Mouse (Mus musculus): ENCODE measurements around the gene Rad51b. TPM values are rescaled to one million over a fixed set of nuclear protein-coding genes. Genes with fewer than 3 reads are reported as not detected.

Rad51b gene
- polyA plus RNA-seq, 1 experiment from 2014 or later: 2.7 TPM

GRCm38 (mm10) chr12:79530275-79530902 is 233.3 kb downstream of the Rad51b start:
- Histone ChIP-seq H3K27ac (ENCODE audit: low read depth, low read length) (no peak overlapping the region), H3K4me3 (ENCODE audit: low read length) (no peak overlapping the region), H3K36me3 (ENCODE audit: control insufficient read depth, insufficient read depth, low read length) (no peaks in the 10 kb centered on the region), H3K4me1 (ENCODE audit: control insufficient read depth, insufficient read depth, low read depth, low read length) (no peaks in the 10 kb centered on the region), H3K27me3 (replicated peaks; ENCODE audit: control insufficient read depth, insufficient read depth, low read length) (no peaks in the 10 kb centered on the region), H3K4me2 (ENCODE audit: low read length) (no peak overlapping the region), H3K9ac (ENCODE audit: low read depth, low read length) (no peak overlapping the region), H3K9me3 (ENCODE audit: control insufficient read depth, low read length) (no peaks in the 10 kb centered on the region)
- 43% methylated on average over 10 of the region's 10 CpGs for WGBS
- no peak for ATAC-seq

- Histone ChIP-seq H3K27ac (ENCODE audit: low read depth, low read length) (no peak overlapping the region), H3K4me2 (ENCODE audit: low read length) (no peak overlapping the region), H3K27me3 (replicated peaks; ENCODE audit: control insufficient read depth, insufficient read depth, low read length) (no peaks in the 10 kb centered on the region), H3K36me3 (ENCODE audit: control insufficient read depth, insufficient read depth, low read length) (no peaks in the 10 kb centered on the region), H3K4me3 (ENCODE audit: low read length) (no peak overlapping the region), H3K9ac (ENCODE audit: low read depth, low read length) (no peak overlapping the region), H3K9me3 (ENCODE audit: control insufficient read depth, low read length) (no peaks in the 10 kb centered on the region), H3K4me1 (ENCODE audit: control insufficient read depth, insufficient read depth, low read depth, low read length) (no peaks in the 10 kb centered on the region)
- ATAC-seq: no peak
- WGBS: 76% methylated on average over 5 of the region's 5 CpGs
Observed at GRCm38 (mm10) chr12:79531809-79532798, 235.0 kb downstream of the Rad51b start.

- no peak for ATAC-seq
- Histone ChIP-seq H3K9me3 (ENCODE audit: control insufficient read depth, low read length) (no peaks in the 10 kb centered on the region), H3K27ac (ENCODE audit: low read depth, low read length) (no peak overlapping the region), H3K9ac (ENCODE audit: low read depth, low read length) (no peak overlapping the region), H3K4me2 (ENCODE audit: low read length) (no peak overlapping the region), H3K27me3 (replicated peaks; ENCODE audit: control insufficient read depth, insufficient read depth, low read length) (no peaks in the 10 kb centered on the region), H3K4me1 (ENCODE audit: control insufficient read depth, insufficient read depth, low read depth, low read length) (no peaks in the 10 kb centered on the region), H3K36me3 (ENCODE audit: control insufficient read depth, insufficient read depth, low read length) (no peaks in the 10 kb centered on the region), H3K4me3 (ENCODE audit: low read length) (no peak overlapping the region)
- WGBS: 70% methylated on average over 1 of the region's 1 CpGs
Observed at GRCm38 (mm10) chr12:79534778-79535177, 237.7 kb downstream of the Rad51b start.

GRCm38 (mm10) chr12:79535532-79536437 is 238.7 kb downstream of the Rad51b start:
- Histone ChIP-seq H3K4me3 (ENCODE audit: low read length) (no peak overlapping the region), H3K27me3 (replicated peaks; ENCODE audit: control insufficient read depth, insufficient read depth, low read length) (no peaks in the 10 kb centered on the region), H3K27ac (ENCODE audit: low read depth, low read length) (no peak overlapping the region), H3K9me3 (ENCODE audit: control insufficient read depth, low read length) (no peaks in the 10 kb centered on the region), H3K4me2 (ENCODE audit: low read length) (no peak overlapping the region), H3K9ac (ENCODE audit: low read depth, low read length) (no peak overlapping the region), H3K4me1 (ENCODE audit: control insufficient read depth, insufficient read depth, low read depth, low read length) (no peaks in the 10 kb centered on the region), H3K36me3 (ENCODE audit: control insufficient read depth, insufficient read depth, low read length) (no peaks in the 10 kb centered on the region)
- ATAC-seq: no peak
- WGBS: 42% methylated on average over 9 of the region's 9 CpGs

- Histone ChIP-seq H3K4me2 (ENCODE audit: low read length) (no peak overlapping the region), H3K4me1 (ENCODE audit: control insufficient read depth, insufficient read depth, low read depth, low read length) (no peaks in the 10 kb centered on the region), H3K4me3 (ENCODE audit: low read length) (no peak overlapping the region), H3K27me3 (replicated peaks; ENCODE audit: control insufficient read depth, insufficient read depth, low read length) (no peaks in the 10 kb centered on the region), H3K9ac (ENCODE audit: low read depth, low read length) (no peak overlapping the region), H3K36me3 (ENCODE audit: control insufficient read depth, insufficient read depth, low read length) (no peaks in the 10 kb centered on the region), H3K27ac (ENCODE audit: low read depth, low read length) (no peak overlapping the region), H3K9me3 (ENCODE audit: control insufficient read depth, low read length) (no peaks in the 10 kb centered on the region)
- no peak for ATAC-seq
- WGBS: 71% methylated on average over 5 of the region's 5 CpGs
Observed at GRCm38 (mm10) chr12:79540176-79540575, 243.1 kb downstream of the Rad51b start.

GRCm38 (mm10) chr12:79541581-79541980 is 244.5 kb downstream of the Rad51b start:
- Histone ChIP-seq H3K36me3 (ENCODE audit: control insufficient read depth, insufficient read depth, low read length) (no peaks in the 10 kb centered on the region), H3K27ac (ENCODE audit: low read depth, low read length) (no peak overlapping the region), H3K9ac (ENCODE audit: low read depth, low read length) (no peak overlapping the region), H3K4me2 (ENCODE audit: low read length) (no peak overlapping the region), H3K4me3 (ENCODE audit: low read length) (no peak overlapping the region), H3K27me3 (replicated peaks; ENCODE audit: control insufficient read depth, insufficient read depth, low read length) (no peaks in the 10 kb centered on the region), H3K4me1 (ENCODE audit: control insufficient read depth, insufficient read depth, low read depth, low read length) (no peaks in the 10 kb centered on the region), H3K9me3 (ENCODE audit: control insufficient read depth, low read length) (no peaks in the 10 kb centered on the region)
- ATAC-seq: no peak
- WGBS: 87% methylated on average over 6 of the region's 6 CpGs

GRCm38 (mm10) chr12:79545063-79545462 is 248.0 kb downstream of the Rad51b start:
- no peaks in the 10 kb centered on the region for H3K27me3 ChIP-seq (replicated peaks; ENCODE audit: control insufficient read depth, insufficient read depth, low read length)
- H3K36me3 ChIP-seq (ENCODE audit: control insufficient read depth, insufficient read depth, low read length): no peaks in the 10 kb centered on the region
- no peak overlapping the region for H3K4me2 ChIP-seq (ENCODE audit: low read length)
- no peak overlapping the region for H3K4me3 ChIP-seq (ENCODE audit: low read length)
- no peak overlapping the region for H3K9ac ChIP-seq (ENCODE audit: low read depth, low read length)
- H3K27ac ChIP-seq (ENCODE audit: low read depth, low read length): no peak overlapping the region
- H3K9me3 ChIP-seq (ENCODE audit: control insufficient read depth, low read length): no peaks in the 10 kb centered on the region
- ATAC-seq: no peak
- H3K4me1 ChIP-seq (ENCODE audit: control insufficient read depth, insufficient read depth, low read depth, low read length): no peaks in the 10 kb centered on the region
- 85% methylated on average over 3 of the region's 3 CpGs for WGBS

GRCm38 (mm10) chr12:79547556-79547955 is 250.5 kb downstream of the Rad51b start:
- no peaks in the 10 kb centered on the region for H3K27me3 ChIP-seq (replicated peaks; ENCODE audit: control insufficient read depth, insufficient read depth, low read length)
- no peak overlapping the region for H3K9ac ChIP-seq (ENCODE audit: low read depth, low read length)
- WGBS: 71% methylated on average over 6 of the region's 6 CpGs
- no peak overlapping the region for H3K4me2 ChIP-seq (ENCODE audit: low read length)
- H3K9me3 ChIP-seq (ENCODE audit: control insufficient read depth, low read length): no peaks in the 10 kb centered on the region
- H3K4me1 ChIP-seq (ENCODE audit: control insufficient read depth, insufficient read depth, low read depth, low read length): no peaks in the 10 kb centered on the region
- no peaks in the 10 kb centered on the region for H3K36me3 ChIP-seq (ENCODE audit: control insufficient read depth, insufficient read depth, low read length)
- no peak overlapping the region for H3K27ac ChIP-seq (ENCODE audit: low read depth, low read length)
- no peak for ATAC-seq
- H3K4me3 ChIP-seq (ENCODE audit: low read length): no peak overlapping the region
